Mouse (Mus musculus): ENCODE results near the gene Rnf145. TPM values are rescaled to one million over a fixed set of nuclear protein-coding genes. Genes with fewer than 3 reads are reported as not detected.

Gene Rnf145
- total RNA-seq, 4 experiments from 2014 or later: 81.6 to 96.2 (median 89.6) TPM

- DNase-seq: no peak
Observed at GRCm38 (mm10) chr11:44537403-44537802, 18.6 kb downstream of the Rnf145 start.

GRCm38 (mm10) chr11:44538101-44538500 lies 19.3 kb downstream of the Rnf145 start:
- DNase-seq: no peak

GRCm38 (mm10) chr11:44538501-44539290 lies 19.9 kb downstream of the Rnf145 start:
- DNase-seq: no peak

- DNase-seq: no peak
Observed at GRCm38 (mm10) chr11:44539291-44539930, 20.6 kb downstream of the Rnf145 start.

- DNase-seq: no peak
Observed at GRCm38 (mm10) chr11:44540243-44540642, 21.5 kb downstream of the Rnf145 start.

- DNase-seq: no peak
Observed at GRCm38 (mm10) chr11:44541280-44541679, 22.5 kb downstream of the Rnf145 start.

GRCm38 (mm10) chr11:44541813-44542212 lies 23.0 kb downstream of the Rnf145 start:
- no peak for DNase-seq

GRCm38 (mm10) chr11:44543593-44543992 lies 24.8 kb downstream of the Rnf145 start:
- no peak for DNase-seq

GRCm38 (mm10) chr11:44543996-44544395 lies 25.2 kb downstream of the Rnf145 start:
- no peak for DNase-seq

- DNase-seq: no peak
Observed at GRCm38 (mm10) chr11:44545181-44545580, 26.4 kb downstream of the Rnf145 start.

- no peak for DNase-seq
Observed at GRCm38 (mm10) chr11:44546250-44546649, 27.5 kb downstream of the Rnf145 start.

GRCm38 (mm10) chr11:44547651-44548196 lies 29.0 kb downstream of the Rnf145 start:
- no peak for DNase-seq

- DNase-seq: no peak
Observed at GRCm38 (mm10) chr11:44548816-44549215, 30.1 kb downstream of the Rnf145 start.

GRCm38 (mm10) chr11:44549511-44550278 lies 30.9 kb downstream of the Rnf145 start:
- DNase-seq: no peak

GRCm38 (mm10) chr11:44550996-44551395 lies 32.2 kb downstream of the Rnf145 start:
- no peak for DNase-seq

GRCm38 (mm10) chr11:44554339-44554738 lies 35.6 kb downstream of the Rnf145 start:
- no peak for DNase-seq

GRCm38 (mm10) chr11:44558521-44558920 lies 39.8 kb downstream of the Rnf145 start:
- peak; percentile 37 for DNase-seq

GRCm38 (mm10) chr11:44559466-44559865 lies 40.7 kb downstream of the Rnf145 start:
- DNase-seq: no peak

- DNase-seq: no peak
Observed at GRCm38 (mm10) chr11:44560396-44560795, 41.6 kb downstream of the Rnf145 start.

GRCm38 (mm10) chr11:44561476-44562015 lies 42.8 kb downstream of the Rnf145 start:
- DNase-seq: no peak

GRCm38 (mm10) chr11:44562389-44563135 lies 43.8 kb downstream of the Rnf145 start:
- DNase-seq: no peak

Measured in adrenal gland, adult 8-10 months (tissue).